Mouse (Mus musculus) midbrain, postnatal 0 days (tissue): ENCODE data around the gene Slc22a2. TPM values are rescaled to one million over a fixed set of nuclear protein-coding genes. Genes with fewer than 3 reads are reported as not detected.

Experiments
- ATAC-seq: fragments of 200-750 bp; cut with Nextera tagmentation; 2 replicates; pipeline ENCODE4 v1.8.0; 2017; ENCODE audit warnings: moderate number of reproducible peaks, mild to moderate bottlenecking, moderate TSS enrichment, moderate library complexity; ENCODE audit not compliant: low FRiP score
- DNase-seq: peaks from one replicate; pipeline ENCODE4 v3.0.0-alpha.2; 2015; ENCODE audit warnings: low spot score
- H3K27ac ChIP-seq: fragments of 300-500 bp; sonication (generic); 2 replicates; pipeline ENCODE4 v1.5.1; 2014; ENCODE audit warnings: low read depth, mild to moderate bottlenecking, low read length, mixed read lengths
- H3K27me3 ChIP-seq: fragments of 300-500 bp; sonication (generic); 2 replicates; pipeline ENCODE4 v1.6.1; 2014; ENCODE audit warnings: low read length, control low read depth, mixed read lengths; ENCODE audit not compliant: insufficient read depth
- H3K36me3 ChIP-seq: fragments of 300-500 bp; sonication (generic); 2 replicates; pipeline ENCODE4 v1.6.1; 2014; ENCODE audit warnings: low read length, control low read depth, mixed read lengths; ENCODE audit not compliant: insufficient read depth
- H3K4me1 ChIP-seq: fragments of 300-500 bp; sonication (generic); 2 replicates; pipeline ENCODE4 v1.6.1; 2014; ENCODE audit warnings: mild to moderate bottlenecking, control low read depth, antibody characterized with exemption, low read length, mixed read lengths; ENCODE audit not compliant: insufficient read depth
- H3K4me2 ChIP-seq: fragments of 300-500 bp; sonication (generic); 2 replicates; pipeline ENCODE4 v1.6.1; 2014; ENCODE audit warnings: low read depth, mild to moderate bottlenecking, low read length, mixed read lengths; ENCODE audit not compliant: poor library complexity, severe bottlenecking
- H3K4me3 ChIP-seq: fragments of 300-500 bp; sonication (generic); 2 replicates; pipeline ENCODE4 v1.5.1; 2014; ENCODE audit warnings: low read depth, mild to moderate bottlenecking, low read length, moderate library complexity
- H3K9ac ChIP-seq: fragments of 300-500 bp; sonication (generic); replicated peaks from 2 replicates; pipeline ENCODE4 v1.6.1; 2014; ENCODE audit warnings: mild to moderate bottlenecking, low read length, moderate library complexity, mixed read lengths; ENCODE audit not compliant: poor library complexity, severe bottlenecking
- H3K9me3 ChIP-seq: fragments of 300-500 bp; sonication (generic); 2 replicates; pipeline ENCODE4 v1.6.1; 2016; ENCODE audit warnings: low read length, control low read depth
- CTCF ChIP-seq: IDR thresholded peaks from 2 replicates; pipeline ENCODE4 v1.5.1; 2016; ENCODE audit warnings: antibody characterized with exemption, mild to moderate bottlenecking
- WGBS: fragments of 180-500 bp; shearing (Covaris S2); extraction: QIAGEN DNeasy Blood & Tissue Kit; methylation state at CpG from one replicate; pipeline ENCODE4 v1.1.7; 2014; 5-methylcytosine and 5-hydroxymethylcytosine counted together
- polyA plus RNA-seq: library from polyadenylated mRNA; unstranded; fragments of >200 nt; fragmentation: Nextera tagmentation; extraction: Ambion mirVana; gene quantifications from 2 replicates; pipeline ENCODE4 v1.2.1, GENCODE M21; 2015
- total RNA-seq: library from RNA; depleted of rRNA; stranded (reverse); fragments of >200 nt; gene quantifications from 2 replicates; pipeline ENCODE4 v1.2.3, GENCODE M21; 2014

The Slc22a2 gene
- total and polyA plus RNA-seq, 2 experiments from 2014 or later = 0.44 to 0.83 TPM

DNA sequence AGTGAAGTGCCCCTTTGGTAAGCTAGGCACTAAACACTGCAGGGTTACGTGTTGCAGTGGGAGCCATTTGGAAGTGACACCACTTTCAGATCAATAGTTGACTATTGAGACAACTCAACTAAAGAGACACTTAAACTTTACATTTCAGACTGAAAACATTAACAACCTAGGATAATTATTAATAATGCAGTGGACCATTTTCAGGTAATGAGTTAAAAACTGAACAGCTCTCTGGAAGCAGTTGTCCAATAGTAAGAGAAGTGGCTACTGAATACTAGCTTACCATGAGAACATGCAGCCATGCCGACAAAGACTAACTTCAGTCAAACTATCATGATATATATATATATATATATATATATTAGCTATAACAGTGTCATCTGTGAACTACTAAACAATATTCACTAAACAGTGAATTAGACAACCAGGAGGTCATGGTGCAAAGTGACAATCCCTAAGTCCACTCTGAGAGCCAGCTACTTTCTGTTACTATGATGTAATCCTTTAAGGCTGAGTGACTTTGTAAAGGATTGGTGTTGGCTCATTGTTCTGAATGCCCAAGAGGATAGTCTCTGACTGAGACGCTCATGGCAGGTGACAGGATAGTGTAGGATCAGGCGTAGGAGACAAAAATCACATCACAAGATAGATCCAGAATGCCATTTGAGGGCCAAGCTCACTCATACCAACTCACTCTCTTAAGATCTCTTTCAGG lies 7.1 kb downstream of the Slc22a2 start:
- no peaks in the 10 kb centered on the region for H3K36me3 ChIP-seq
- H3K9me3 ChIP-seq = no peaks in the 10 kb centered on the region
- ATAC-seq (no peak), DNase-seq (no peak)
- WGBS = 65% methylated on average over 4 of the region's 4 CpGs
- H3K27me3 ChIP-seq = no peaks in the 10 kb centered on the region
- H3K4me2 ChIP-seq = no peak overlapping the region
- H3K4me3 ChIP-seq = no peak overlapping the region
- H3K9ac ChIP-seq = no peak overlapping the region
- TF ChIP-seq CTCF = no peak
- no peak overlapping the region for H3K27ac ChIP-seq
- no peaks in the 10 kb centered on the region for H3K4me1 ChIP-seq

DNA sequence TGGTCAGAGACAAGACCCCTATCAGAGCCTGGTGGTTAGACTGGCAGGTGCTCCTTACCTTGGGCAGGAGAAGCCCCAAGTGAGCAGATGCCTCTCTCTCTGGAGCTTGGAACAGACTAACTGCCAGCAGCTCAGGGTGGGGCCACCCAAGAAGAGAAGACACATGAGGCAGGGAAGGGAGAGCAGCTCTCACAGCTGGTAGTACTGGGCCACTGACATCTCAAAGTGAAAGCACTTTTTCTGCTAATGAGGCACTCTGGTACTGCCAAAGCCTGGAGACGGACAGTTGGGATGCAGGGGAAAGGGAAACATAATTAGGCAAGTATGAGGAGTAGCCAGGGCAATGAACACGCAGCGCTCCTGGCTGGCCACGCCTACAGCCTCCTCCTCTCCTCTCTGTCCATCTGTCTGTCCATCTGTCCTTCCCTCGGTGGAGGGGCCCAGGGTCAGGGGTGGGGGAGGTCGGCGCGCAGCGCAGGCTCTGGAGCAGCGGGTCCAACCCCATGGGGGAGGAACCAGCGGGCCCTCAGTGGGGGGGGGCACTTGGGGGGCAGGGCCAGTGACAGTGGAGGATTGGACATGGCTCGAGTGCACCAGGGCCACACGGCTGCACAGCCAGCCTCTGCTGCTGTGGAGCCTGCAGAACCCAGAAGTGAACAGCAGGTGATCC lies 12.0 kb downstream of the Slc22a2 start:
- TF ChIP-seq CTCF = no peak
- H3K4me3 ChIP-seq = no peak overlapping the region
- WGBS = 84% methylated on average over 13 of the region's 13 CpGs
- ATAC-seq (no peak), DNase-seq (peak; percentile 9)
- H3K27ac ChIP-seq = no peak overlapping the region
- no peaks in the 10 kb centered on the region for H3K36me3 ChIP-seq
- no peaks in the 10 kb centered on the region for H3K4me1 ChIP-seq
- H3K9me3 ChIP-seq = no peaks in the 10 kb centered on the region
- H3K9ac ChIP-seq = no peak overlapping the region
- H3K27me3 ChIP-seq = no peaks in the 10 kb centered on the region
- no peak overlapping the region for H3K4me2 ChIP-seq

DNA sequence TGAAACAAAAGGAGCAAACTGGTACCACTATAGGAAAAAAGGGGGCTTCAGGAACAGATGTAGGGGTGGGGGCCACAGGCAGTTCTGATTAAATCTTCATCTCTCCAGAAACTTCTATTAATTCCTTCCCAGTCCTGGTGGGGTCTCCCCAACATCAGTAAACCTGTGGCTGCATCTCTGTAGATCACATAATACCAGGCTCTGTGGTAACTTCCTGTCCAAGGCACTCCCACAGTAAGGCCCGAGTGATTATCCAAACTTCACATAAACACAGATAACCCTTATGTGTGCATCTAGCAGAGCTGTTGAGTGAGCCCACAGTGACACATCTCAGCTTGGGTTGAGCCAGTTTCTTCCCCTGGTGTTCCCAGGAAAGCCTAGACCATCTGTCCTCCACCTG lies 22.7 kb downstream of the Slc22a2 start:
- no peak for TF ChIP-seq CTCF
- no peaks in the 10 kb centered on the region for H3K4me1 ChIP-seq
- ATAC-seq (no peak), DNase-seq (no peak)
- no peak overlapping the region for H3K27ac ChIP-seq
- no peaks in the 10 kb centered on the region for H3K36me3 ChIP-seq
- H3K27me3 ChIP-seq = no peaks in the 10 kb centered on the region
- 74% methylated on average over 1 of the region's 1 CpGs for WGBS
- H3K9me3 ChIP-seq = no peaks in the 10 kb centered on the region
- H3K9ac ChIP-seq = no peak overlapping the region
- no peak overlapping the region for H3K4me2 ChIP-seq
- no peak overlapping the region for H3K4me3 ChIP-seq

DNA sequence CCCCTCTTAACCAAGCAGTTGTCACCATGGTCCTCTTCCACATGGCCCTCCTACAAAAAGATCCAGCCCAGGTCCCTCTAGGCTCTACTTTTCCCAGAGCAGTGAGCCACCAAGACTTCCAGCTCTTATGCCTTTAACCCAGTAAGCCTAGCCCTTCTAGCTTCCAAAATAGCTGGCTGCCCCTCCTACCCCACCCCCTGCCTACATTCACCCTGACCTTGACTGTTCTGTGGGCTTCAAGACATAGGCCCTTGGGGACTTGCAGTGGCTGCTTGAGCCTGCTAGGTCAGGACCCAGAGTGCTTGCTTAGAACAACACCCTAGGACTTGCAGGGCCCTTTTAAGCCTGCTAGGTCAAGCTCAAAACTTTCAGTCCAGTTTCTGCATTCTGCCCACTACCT lies 23.3 kb downstream of the Slc22a2 start:
- ATAC-seq (no peak), DNase-seq (no peak)
- H3K36me3 ChIP-seq = no peaks in the 10 kb centered on the region
- no peak for TF ChIP-seq CTCF
- H3K4me1 ChIP-seq = no peaks in the 10 kb centered on the region
- no peak overlapping the region for H3K4me3 ChIP-seq
- H3K9ac ChIP-seq = no peak overlapping the region
- no peak overlapping the region for H3K27ac ChIP-seq
- no peaks in the 10 kb centered on the region for H3K9me3 ChIP-seq
- H3K4me2 ChIP-seq = no peak overlapping the region
- no peaks in the 10 kb centered on the region for H3K27me3 ChIP-seq

DNA sequence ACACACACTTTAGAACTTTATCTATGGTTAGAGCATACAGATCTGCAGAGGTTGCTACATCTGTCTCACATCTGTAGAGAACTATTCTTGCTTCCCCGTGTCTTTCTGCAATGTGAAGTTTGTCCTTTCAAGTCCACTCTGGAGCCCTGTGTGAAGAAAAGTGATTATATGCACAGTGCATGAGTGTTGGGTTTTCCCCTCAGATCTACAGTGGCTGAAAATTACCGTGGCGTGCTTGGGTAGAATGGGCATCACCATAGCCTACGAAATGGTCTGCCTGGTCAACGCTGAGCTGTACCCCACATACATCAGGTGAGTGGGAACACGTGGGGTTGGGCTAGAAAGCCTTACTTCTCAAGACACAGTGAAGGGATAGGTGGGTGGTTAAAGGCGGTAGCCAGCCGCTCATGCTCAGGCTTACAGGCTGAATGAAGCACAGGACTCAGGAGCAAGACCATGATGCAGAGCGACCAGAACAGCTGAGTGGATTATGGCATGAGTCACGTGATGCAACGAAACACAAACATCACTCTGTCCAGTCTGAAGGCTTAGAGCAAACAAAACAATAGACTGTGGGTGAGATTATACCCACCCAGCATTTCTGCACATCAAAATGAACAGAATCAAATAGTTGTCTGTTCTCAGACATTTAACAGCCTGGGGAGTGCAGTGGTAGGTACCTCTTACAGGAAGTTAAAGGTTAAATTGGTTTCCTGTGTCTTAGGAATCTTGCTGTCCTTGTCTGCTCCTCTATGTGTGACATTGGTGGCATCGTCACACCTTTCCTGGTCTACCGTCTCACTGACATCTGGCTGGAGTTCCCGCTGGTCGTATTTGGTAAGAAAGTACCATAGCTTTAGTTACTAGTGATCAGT lies 30.8 kb downstream of the Slc22a2 start:
- 88% methylated on average over 15 of the region's 15 CpGs for WGBS
- no peak for ATAC-seq
- H3K27ac ChIP-seq = no peak overlapping the region
- no peak overlapping the region for H3K4me3 ChIP-seq
- no peak for TF ChIP-seq CTCF
- no peaks in the 10 kb centered on the region for H3K9me3 ChIP-seq
- H3K4me1 ChIP-seq = no peaks in the 10 kb centered on the region
- H3K36me3 ChIP-seq = no peaks in the 10 kb centered on the region
- DNase-seq = no peak
- no peaks in the 10 kb centered on the region for H3K27me3 ChIP-seq
- no peak overlapping the region for H3K4me2 ChIP-seq
- H3K9ac ChIP-seq = no peak overlapping the region

DNA sequence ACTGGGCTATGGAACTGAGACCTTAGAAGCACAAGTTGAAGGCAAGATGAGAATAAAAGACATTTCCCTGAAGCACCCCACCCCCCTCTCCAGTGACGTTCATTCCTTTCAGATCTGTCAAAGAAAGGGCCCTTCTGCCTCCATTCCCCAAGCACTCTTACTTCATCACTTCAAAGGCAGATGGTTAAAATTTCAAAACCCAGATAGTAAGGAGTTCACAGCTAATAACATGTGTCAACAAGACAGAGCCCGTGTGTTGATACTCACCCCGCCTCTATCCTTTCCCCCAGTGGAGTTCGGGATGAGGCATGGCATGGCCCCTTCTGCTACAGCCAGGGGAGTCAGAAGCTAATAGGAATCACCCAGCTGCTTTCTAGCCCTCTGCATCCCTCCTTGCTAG lies 31.5 kb downstream of the Slc22a2 start:
- no peaks in the 10 kb centered on the region for H3K9me3 ChIP-seq
- 57% methylated on average over 4 of the region's 4 CpGs for WGBS
- no peak for TF ChIP-seq CTCF
- no peaks in the 10 kb centered on the region for H3K36me3 ChIP-seq
- ATAC-seq = no peak
- DNase-seq = no peak
- no peak overlapping the region for H3K4me3 ChIP-seq
- no peaks in the 10 kb centered on the region for H3K27me3 ChIP-seq
- H3K27ac ChIP-seq = no peak overlapping the region
- H3K4me2 ChIP-seq = no peak overlapping the region
- no peak overlapping the region for H3K9ac ChIP-seq
- no peaks in the 10 kb centered on the region for H3K4me1 ChIP-seq
